Mouse (Mus musculus) myocyte (in vitro differentiated cells): Measurements from ENCODE around the gene Ppil6.

Source experiments
- E2F4 ChIP-seq: IDR thresholded peaks from one replicate; pipeline ENCODE4 v1.6.1; 2011; ENCODE audit warnings: mild to moderate bottlenecking, control low read depth, moderate library complexity; ENCODE audit not compliant: insufficient read depth
- MAX ChIP-seq: IDR thresholded peaks from one replicate; pipeline ENCODE4 v1.6.1; 2011; ENCODE audit warnings: low read depth, mild to moderate bottlenecking, control low read depth
- MYOD1 ChIP-seq, 3 experiments: IDR thresholded peaks; one replicate each; pipeline ENCODE4 v1.6.1; 2011; ENCODE audit warnings: control low read depth in 2 of 3, low read depth in 2 of 3, mild to moderate bottlenecking in 2 of 3, moderate library complexity in 1 of 3; ENCODE audit not compliant: insufficient read length in 2 of 3, control insufficient read depth in 1 of 3
- MYOG ChIP-seq, 3 experiments: IDR thresholded peaks; one replicate each; pipeline ENCODE4 v1.6.1; 2011; ENCODE audit warnings: control low read depth in 2 of 3, low read depth in 2 of 3, mild to moderate bottlenecking in 2 of 3; ENCODE audit not compliant: insufficient read length in 2 of 3, control insufficient read depth in 1 of 3, insufficient read depth in 1 of 3
- POLR2A ChIP-seq: IDR thresholded peaks from one replicate; pipeline ENCODE4 v1.6.1; 2011; ENCODE audit warnings: low read depth, mild to moderate bottlenecking, control low read depth, moderate library complexity; ENCODE audit not compliant: insufficient read length
- POLR2AphosphoS2 ChIP-seq: IDR thresholded peaks from one replicate; pipeline ENCODE4 v1.6.1; 2011; ENCODE audit warnings: low read depth, control low read depth; ENCODE audit not compliant: insufficient read length
- REST ChIP-seq: IDR thresholded peaks from one replicate; pipeline ENCODE4 v1.6.1; 2011; ENCODE audit warnings: mild to moderate bottlenecking, control low read depth, moderate library complexity; ENCODE audit not compliant: insufficient read depth, insufficient read length
- SRF ChIP-seq: IDR thresholded peaks from one replicate; pipeline ENCODE4 v1.6.1; 2011; ENCODE audit warnings: low read depth; ENCODE audit not compliant: control insufficient read depth, insufficient read length
- TCF12 ChIP-seq: IDR thresholded peaks from one replicate; pipeline ENCODE4 v1.6.1; 2011; ENCODE audit warnings: mild to moderate bottlenecking, control low read depth; ENCODE audit not compliant: poor library complexity, insufficient read depth, severe bottlenecking
- TCF3 ChIP-seq: IDR thresholded peaks from one replicate; pipeline ENCODE4 v1.6.1; 2011; ENCODE audit warnings: low read depth, control low read depth; ENCODE audit not compliant: insufficient read length
- USF1 ChIP-seq: IDR thresholded peaks from one replicate; pipeline ENCODE4 v1.6.1; 2011; ENCODE audit warnings: low read depth, mild to moderate bottlenecking, control low read depth, moderate library complexity

- TF ChIP-seq POLR2A, result no peak
- no peak for TF ChIP-seq MYOG (IDR thresholded peaks at IDR 0.05; ENCODE audit: control insufficient read depth in 1 of 3, insufficient read depth in 1 of 3, insufficient read length in 2 of 3, low read depth in 2 of 3)
- no peak for TF ChIP-seq TCF3
- no peak for TF ChIP-seq USF1
- TF ChIP-seq E2F4, result no peak
- no peak for TF ChIP-seq MAX
- TF ChIP-seq POLR2AphosphoS2, result no peak
- TF ChIP-seq MYOD1 (IDR thresholded peaks at IDR 0.05; ENCODE audit: control insufficient read depth in 1 of 3, insufficient read length in 2 of 3, low read depth in 2 of 3), result no peak
- TF ChIP-seq TCF12, result no peak
- no peak for TF ChIP-seq REST
- TF ChIP-seq SRF, result no peak
Measured at GRCm38 (mm10) chr10:41477018-41477277, 13.3 kb upstream of the Ppil6 start.
